ENCODE assay signal across 23 mouse cellular contexts in genomic region chr8:61661611-61662010, GRCm38 (mm10).
A peak's percentile ranks its signal among the peaks of the same experiment; 100 is the strongest.
DNase-seq lines count a peak whose midpoint lies in the region; ATAC-seq and TF ChIP-seq lines count a peak whose summit lies in the region.
"Had no signal": no experiment of that assay in that cellular context is flagged by ENCODE, and none has a peak within 500 bp of the region (broad histone marks: within the 10 kb centered on the region; RNA-seq: fewer than 3 reads in every experiment).

No protein-coding gene starts in this region.

- no peak for TF ChIP-seq CTCF in lung, postnatal 0 days (IDR thresholded peaks at IDR 0.05)

- ATAC-seq in embryonic facial prominence, embryonic 12.5 days (ENCODE audit: insufficient number of reproducible peaks, insufficient read depth, low FRiP score, low TSS enrichment) = 0 out of 2 replicates have a peak, but pooled peaks have one; percentile 15
- ATAC-seq in lung, postnatal 0 days = peak; percentile 25; the same call in 1 of the 2 replicates
- ATAC-seq in forebrain, embryonic 16.5 days = no peak
- ATAC-seq: activated CD4-positive, CD25-positive, alpha-beta regulatory T cell, adult 4 months; CD4-positive, CD25-positive, alpha-beta regulatory T cell, adult 4 months; forebrain, embryonic 13.5 days; forebrain, embryonic 15.5 days; Patski had no signal

- no peak overlapping the region for H3K9ac ChIP-seq in embryonic facial prominence, embryonic 12.5 days
- no peak overlapping the region for H3K9ac ChIP-seq in lung, postnatal 0 days (replicated peaks; ENCODE audit: low read depth)
- H3K9ac ChIP-seq in forebrain, embryonic 16.5 days (replicated peaks; ENCODE audit: low read depth, low read length) = no peak overlapping the region
- H3K9ac ChIP-seq: forebrain, embryonic 13.5 days; forebrain, embryonic 15.5 days had no signal

- peaks cover 10% of the 10 kb centered on the region; the same call in 1 of the 2 replicates for H3K36me3 ChIP-seq in embryonic facial prominence, embryonic 12.5 days
- H3K36me3 ChIP-seq in embryonic facial prominence, embryonic 10.5 days (replicated peaks) = peaks cover 14% of the 10 kb centered on the region
- H3K36me3 ChIP-seq in lung, postnatal 0 days (ENCODE audit: insufficient read depth, low read length) = no peaks in the 10 kb centered on the region
- H3K36me3 ChIP-seq in forebrain, embryonic 16.5 days (ENCODE audit: control insufficient read depth, insufficient read depth) = no peaks in the 10 kb centered on the region
- H3K36me3 ChIP-seq: forebrain, embryonic 15.5 days; G1E had no signal

- no peaks in the 10 kb centered on the region for H3K27me3 ChIP-seq in embryonic facial prominence, embryonic 12.5 days
- no peaks in the 10 kb centered on the region for H3K27me3 ChIP-seq in embryonic facial prominence, embryonic 10.5 days (replicated peaks; ENCODE audit: low read depth, poor library complexity, severe bottlenecking)
- no peaks in the 10 kb centered on the region for H3K27me3 ChIP-seq in lung, postnatal 0 days (replicated peaks; ENCODE audit: insufficient read depth, low read length)
- no peaks in the 10 kb centered on the region for H3K27me3 ChIP-seq in forebrain, embryonic 16.5 days (replicated peaks; ENCODE audit: control insufficient read depth, insufficient read depth, low read length)
- H3K27me3 ChIP-seq: forebrain, embryonic 13.5 days; forebrain, embryonic 15.5 days; Patski had no signal

- H3K9me3 ChIP-seq in embryonic facial prominence, embryonic 12.5 days = no peaks in the 10 kb centered on the region
- no peaks in the 10 kb centered on the region for H3K9me3 ChIP-seq in embryonic facial prominence, embryonic 10.5 days
- H3K9me3 ChIP-seq in lung, postnatal 0 days (ENCODE audit: low read length) = no peaks in the 10 kb centered on the region
- H3K9me3 ChIP-seq in forebrain, embryonic 16.5 days (ENCODE audit: control insufficient read depth, low read length) = no peaks in the 10 kb centered on the region
- H3K9me3 ChIP-seq: forebrain, embryonic 13.5 days; forebrain, embryonic 15.5 days; G1E had no signal

- H3K4me3 ChIP-seq in embryonic facial prominence, embryonic 12.5 days = no peak overlapping the region
- no peak overlapping the region for H3K4me3 ChIP-seq in embryonic facial prominence, embryonic 10.5 days
- H3K4me3 ChIP-seq in lung, postnatal 0 days (ENCODE audit: low read depth, low read length) = no peak overlapping the region
- H3K4me3 ChIP-seq in forebrain, embryonic 16.5 days (replicated peaks; ENCODE audit: low read length) = no peak overlapping the region
- H3K4me3 ChIP-seq: forebrain, embryonic 13.5 days; forebrain, embryonic 15.5 days had no signal

- H3K27ac ChIP-seq in embryonic facial prominence, embryonic 12.5 days = no peak overlapping the region
- H3K27ac ChIP-seq in embryonic facial prominence, embryonic 10.5 days (replicated peaks) = no peak overlapping the region
- 0 out of 2 replicates have a peak overlapping the region, but pooled peaks have one; percentile 15 for H3K27ac ChIP-seq in lung, postnatal 0 days (ENCODE audit: low read length)
- no peak overlapping the region for H3K27ac ChIP-seq in forebrain, embryonic 16.5 days (ENCODE audit: low read length)
- H3K27ac ChIP-seq: forebrain, embryonic 13.5 days; forebrain, embryonic 15.5 days had no signal

- no peak for DNase-seq in embryonic facial prominence, embryonic 10.5 days (ENCODE audit: low spot score)
- DNase-seq in heart, adult 11 months = peak; percentile 67
- DNase-seq in heart, adult 8-10 months (ENCODE audit: low spot score) = no peak
- DNase-seq in lung, postnatal 0 days (ENCODE audit: low spot score) = peak; percentile 53
- no peak for DNase-seq in lung, postnatal 36 days
- DNase-seq in brain, adult 2 months (ENCODE audit: low read depth, low spot score) = peak; percentile 66
- DNase-seq: adrenal gland, adult 8-10 months; adrenal gland, postnatal 14 days; adrenal gland, postnatal 36 days; B cell, adult 2 months; cerebellum, adult 11 months; cerebellum, adult 18-20 months; cerebellum, adult 8-10 months; cerebellum, postnatal 10 days; cerebellum, postnatal 25 days had no signal

- WGBS in embryonic facial prominence, embryonic 12.5 days = 90% methylated on average over 5 of the region's 5 CpGs
- 90% methylated on average over 5 of the region's 5 CpGs for WGBS in embryonic facial prominence, embryonic 10.5 days
- WGBS in lung, postnatal 0 days = 68% methylated on average over 5 of the region's 5 CpGs
- 92% methylated on average over 5 of the region's 5 CpGs for WGBS in forebrain, embryonic 16.5 days

- H3K4me2 ChIP-seq in embryonic facial prominence, embryonic 12.5 days (replicated peaks) = no peak overlapping the region
- H3K4me2 ChIP-seq in lung, postnatal 0 days (replicated peaks; ENCODE audit: low read depth, low read length) = no peak overlapping the region
- H3K4me2 ChIP-seq in forebrain, embryonic 16.5 days (ENCODE audit: low read length) = no peak overlapping the region
- H3K4me2 ChIP-seq: forebrain, embryonic 13.5 days; forebrain, embryonic 15.5 days had no signal

- H3K4me1 ChIP-seq in embryonic facial prominence, embryonic 12.5 days = peaks cover 15% of the 10 kb centered on the region
- H3K4me1 ChIP-seq in embryonic facial prominence, embryonic 10.5 days = peaks cover 23% of the 10 kb centered on the region
- H3K4me1 ChIP-seq in lung, postnatal 0 days (ENCODE audit: insufficient read depth, low read depth, low read length) = peaks cover 7% of the 10 kb centered on the region; the same call in 1 of the 2 replicates
- H3K4me1 ChIP-seq in forebrain, embryonic 16.5 days (replicated peaks; ENCODE audit: control insufficient read depth, insufficient read depth, low read length) = no peaks in the 10 kb centered on the region
- H3K4me1 ChIP-seq: forebrain, embryonic 13.5 days; forebrain, embryonic 15.5 days had no signal

- TF ChIP-seq EP300 in lung, postnatal 0 days (IDR thresholded peaks at IDR 0.05) = 0 out of 2 replicates have a peak, but pooled peaks have one; percentile 4

Comparison
In these comparisons a context has a peak if more than half of its experiments do, and no peak if none do; other contexts are left out.
1. DNase-seq: peak in heart, adult 11 months (single experiment), lung, postnatal 0 days (single experiment) and brain, adult 2 months (single experiment); none in embryonic facial prominence, embryonic 10.5 days (single experiment), heart, adult 8-10 months (single experiment) and lung, postnatal 36 days (single experiment).